Mouse (Mus musculus) Muller cell, postnatal 12 days (primary cell): ENCODE data around the gene Plagl2.
"Not testable (repeated sequence)": the region's sequence is repeated elsewhere in the genome, so short reads cannot be mapped to it uniquely, and the experiment has no call there.

Experiments used
- DNase-seq: peaks from one replicate; pipeline ENCODE4 v3.0.0-alpha.2; 2015; ENCODE audit errors: inconsistent ontology term

Gene Plagl2

DNA sequence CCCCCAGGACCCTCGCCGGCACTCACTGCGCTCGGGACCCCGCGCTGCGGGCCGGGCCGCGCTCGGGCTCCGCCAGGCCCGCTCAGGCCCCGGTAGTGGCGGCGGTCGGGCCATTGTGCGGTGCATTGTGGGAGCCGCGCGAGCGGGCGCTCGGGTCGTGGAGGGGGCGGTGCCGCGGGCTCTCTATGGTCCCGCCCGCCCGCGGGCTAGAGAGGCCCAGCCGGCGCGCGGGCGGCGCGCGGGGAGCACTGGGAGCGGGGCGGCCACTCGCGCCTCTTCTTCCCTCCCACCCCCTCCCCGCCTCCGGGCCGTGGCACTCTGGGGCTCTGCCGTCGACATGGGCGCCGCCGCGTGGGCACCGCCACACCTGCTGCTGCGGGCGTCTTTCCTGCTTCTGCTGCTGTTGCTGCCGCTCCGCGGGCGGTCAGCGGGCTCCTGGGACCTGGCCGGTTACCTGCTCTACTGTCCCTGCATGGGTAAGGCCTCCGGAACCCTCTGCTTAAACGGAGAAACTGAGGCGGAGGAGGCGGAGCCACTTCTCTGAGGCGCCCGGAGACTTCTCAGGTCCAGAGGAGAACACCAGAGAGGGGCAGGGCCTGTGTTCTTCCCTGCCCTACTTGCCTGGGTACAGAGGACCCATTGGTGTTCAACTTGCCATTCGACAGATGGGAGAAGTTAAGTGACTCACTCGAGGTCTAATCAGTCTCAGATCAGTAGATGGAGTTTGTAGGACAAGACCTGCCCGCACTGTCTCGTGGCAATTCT, at the start of gene Plagl2, which contains the start of gene Pofut1:
Plagl2 (minus strand) TSS at position 177 of the 765 bp plus-strand sequence.
Pofut1 (plus strand) TSS at position 284 of the 765 bp plus-strand sequence.
- peak; percentile 97 for DNase-seq

DNA sequence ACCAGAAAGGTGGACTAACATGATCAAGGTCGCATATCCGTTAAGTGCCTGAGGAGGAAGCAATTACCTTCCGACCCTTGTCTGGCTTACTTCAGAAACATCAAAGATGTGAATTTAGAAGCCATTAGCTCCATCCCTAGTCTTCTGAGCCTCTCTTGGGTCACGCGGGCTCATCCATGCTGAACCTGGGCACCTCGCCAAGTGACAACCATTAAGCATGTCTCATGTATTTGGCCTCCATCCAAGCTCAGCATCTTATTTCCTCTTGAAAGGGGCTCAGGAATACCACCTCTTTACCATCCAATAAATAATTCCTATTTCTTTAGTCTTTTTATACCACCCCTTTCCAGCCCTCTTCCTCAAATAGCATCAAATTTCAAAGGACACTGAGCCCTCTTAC, 46.6 kb upstream of the Plagl2 start:
- peak; percentile 32 for DNase-seq

DNA sequence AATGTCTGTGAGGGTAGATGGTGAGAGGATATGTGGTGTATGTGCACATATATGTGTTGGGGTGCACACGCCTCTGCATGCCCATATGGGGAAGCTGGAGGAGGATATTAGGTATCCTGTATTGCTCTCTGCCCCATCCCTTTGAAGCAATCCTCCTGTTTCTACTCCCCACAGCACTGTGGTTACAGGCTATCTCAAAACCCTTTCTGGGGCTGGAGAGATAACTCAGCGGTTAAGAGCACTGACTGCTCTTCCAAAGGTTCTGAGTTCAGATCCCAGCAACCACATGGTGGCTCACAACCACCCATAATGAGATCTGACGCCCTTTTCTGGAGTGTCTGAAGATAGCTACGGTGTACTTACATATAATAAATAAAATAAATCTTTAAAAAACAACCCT, 45.3 kb upstream of the Plagl2 start:
- no peak for DNase-seq

- DNase-seq: no peak
Measured at GRCm38 (mm10) chr2:153283919-153284318, 42.7 kb upstream of the Plagl2 start.

DNA sequence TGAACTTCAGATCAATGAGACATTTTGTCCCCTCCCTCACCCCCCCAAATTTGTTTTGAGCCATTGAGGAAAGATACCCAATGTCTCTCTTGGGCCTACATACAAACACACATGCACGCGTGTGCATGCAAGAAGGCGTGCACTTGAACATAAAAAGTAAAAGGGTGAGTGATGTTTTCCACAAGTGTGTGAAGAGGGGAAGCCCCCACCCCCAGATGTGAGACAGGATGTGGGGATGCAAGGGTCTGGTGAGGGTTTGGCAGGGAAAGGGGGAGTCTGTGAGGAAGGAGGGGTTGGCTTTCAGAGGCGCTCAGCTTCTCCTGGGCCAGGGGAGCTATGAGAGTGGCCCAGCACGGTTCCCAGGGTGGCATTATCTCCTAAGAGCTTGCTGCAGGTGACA, 37.1 kb upstream of the Plagl2 start:
- no peak for DNase-seq

DNA sequence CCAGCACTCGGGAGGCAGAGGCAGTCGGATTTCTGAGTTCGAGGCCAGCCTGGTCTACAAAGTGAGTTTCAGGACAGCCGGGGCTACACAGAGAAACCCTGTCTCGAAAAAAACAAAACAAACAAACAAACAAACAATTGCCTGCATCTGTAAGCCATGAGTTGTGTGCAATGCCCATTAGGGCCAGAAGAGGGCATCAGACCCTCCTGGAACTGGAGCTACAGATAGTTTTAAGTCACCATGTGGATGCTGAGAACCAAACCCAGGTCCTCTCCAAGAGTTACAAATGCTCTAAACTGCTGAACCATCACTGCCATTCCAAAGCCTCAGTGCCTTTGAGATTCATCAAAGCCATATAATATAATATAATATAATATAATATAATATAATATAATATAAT, 35.6 kb upstream of the Plagl2 start:
- not testable (repeated sequence) for DNase-seq

GRCm38 (mm10) chr2:153276440-153276839, 35.2 kb upstream of the Plagl2 start:
- DNase-seq: no peak

DNA sequence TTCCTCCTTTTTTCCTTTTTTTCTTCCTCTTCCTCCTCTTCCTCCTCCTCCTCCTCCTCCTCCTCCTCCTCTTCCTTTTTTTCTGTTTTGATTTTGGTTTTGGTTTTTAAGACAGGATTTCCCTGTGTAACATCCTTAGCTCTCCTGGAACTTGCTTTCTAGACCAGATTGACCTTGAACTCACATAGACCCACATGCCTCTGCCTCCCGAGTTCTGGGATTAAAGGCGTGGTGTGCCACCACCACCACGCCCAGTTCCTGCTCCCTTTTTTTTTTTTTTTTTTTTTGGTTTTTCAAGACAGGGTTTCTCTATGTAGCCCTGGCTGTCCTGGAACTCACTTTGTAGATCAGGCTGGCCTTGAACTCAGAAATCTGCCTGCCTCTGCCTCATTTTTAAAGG, 34.4 kb upstream of the Plagl2 start:
- DNase-seq: not testable (repeated sequence)

DNA sequence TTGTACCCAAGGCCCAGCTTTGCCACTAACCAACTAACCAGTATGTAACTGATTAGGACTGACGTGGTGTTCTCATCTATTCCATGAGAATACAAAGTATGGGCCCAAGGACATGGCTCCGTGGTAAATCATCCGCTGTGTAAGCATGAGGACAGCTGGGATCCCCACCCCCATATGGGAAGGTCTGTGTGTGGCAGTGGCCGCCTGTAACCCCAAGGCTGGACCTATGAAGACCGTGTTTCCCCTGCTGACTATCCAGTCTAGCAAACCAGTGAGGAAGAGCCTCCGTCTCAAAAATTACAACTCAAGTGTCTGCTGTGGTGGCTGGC, 33.7 kb upstream of the Plagl2 start:
- DNase-seq: no peak

DNA sequence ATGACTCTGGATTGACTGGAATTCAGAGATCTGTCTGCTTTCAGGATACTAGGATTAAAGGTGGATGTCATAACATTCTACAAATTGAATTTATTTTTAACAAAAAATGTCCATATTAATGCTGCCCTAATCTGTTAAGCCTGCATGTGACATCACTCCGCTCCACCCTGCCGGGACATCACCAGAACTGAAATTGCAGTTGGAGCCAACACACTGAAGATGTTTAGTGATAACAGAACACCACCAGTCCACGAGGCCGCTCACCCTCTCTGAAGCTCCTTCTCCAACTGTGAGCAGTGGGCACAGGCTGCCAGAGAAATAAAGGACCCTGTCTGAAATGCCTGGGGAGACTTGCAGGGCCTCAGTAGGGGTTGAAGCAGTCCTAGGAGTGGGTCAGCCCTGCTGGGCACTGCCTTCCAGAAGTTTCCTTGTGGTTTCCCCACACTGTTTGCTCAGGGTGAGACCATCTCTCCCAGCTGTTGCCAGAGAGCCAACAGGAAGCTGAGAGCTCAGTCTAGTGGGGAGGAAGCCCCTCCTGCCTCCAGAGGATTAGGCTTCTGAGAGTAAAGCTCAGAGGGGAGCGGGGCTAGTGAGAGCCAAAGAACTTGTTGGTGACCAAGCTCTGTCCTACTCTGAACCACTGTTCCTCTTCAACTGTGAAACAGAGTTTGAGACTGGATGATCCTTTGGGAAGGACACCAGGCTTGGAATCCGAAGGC, 33.1 kb upstream of the Plagl2 start:
- not testable (repeated sequence) for DNase-seq

DNA sequence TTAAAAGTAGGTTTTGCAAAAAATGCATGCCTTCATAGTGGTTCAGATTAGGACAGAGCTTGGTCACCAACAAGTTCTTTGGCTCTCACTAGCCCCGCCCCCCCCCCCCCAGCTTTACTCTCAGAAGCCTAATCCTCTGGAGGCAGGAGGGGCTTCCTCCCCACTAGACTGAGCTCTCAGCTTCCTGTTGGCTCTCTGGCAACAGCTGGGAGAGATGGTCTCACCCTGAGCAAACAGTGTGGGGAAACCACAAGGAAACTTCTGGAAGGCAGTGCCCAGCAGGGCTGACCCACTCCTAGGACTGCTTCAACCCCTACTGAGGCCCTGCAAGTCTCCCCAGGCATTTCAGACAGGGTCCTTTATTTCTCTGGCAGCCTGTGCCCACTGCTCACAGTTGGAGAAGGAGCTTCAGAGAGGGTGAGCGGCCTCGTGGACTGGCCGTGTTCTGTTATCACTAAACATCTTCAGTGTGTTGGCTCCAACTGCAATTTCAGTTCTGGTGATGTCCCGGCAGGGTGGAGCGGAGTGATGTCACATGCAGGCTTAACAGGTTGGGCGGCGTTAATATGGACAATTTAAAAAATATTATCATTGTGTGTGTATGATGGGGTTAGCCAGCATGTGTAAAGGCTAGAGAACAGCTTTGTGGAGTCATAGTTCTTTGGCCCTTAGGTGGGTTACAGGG, 29.1 kb upstream of the Plagl2 start:
- DNase-seq: not testable (repeated sequence)

- no peak for DNase-seq
Measured at GRCm38 (mm10) chr2:153267331-153267730, 26.1 kb upstream of the Plagl2 start.

GRCm38 (mm10) chr2:153263053-153263452, 21.8 kb upstream of the Plagl2 start:
- no peak for DNase-seq

DNA sequence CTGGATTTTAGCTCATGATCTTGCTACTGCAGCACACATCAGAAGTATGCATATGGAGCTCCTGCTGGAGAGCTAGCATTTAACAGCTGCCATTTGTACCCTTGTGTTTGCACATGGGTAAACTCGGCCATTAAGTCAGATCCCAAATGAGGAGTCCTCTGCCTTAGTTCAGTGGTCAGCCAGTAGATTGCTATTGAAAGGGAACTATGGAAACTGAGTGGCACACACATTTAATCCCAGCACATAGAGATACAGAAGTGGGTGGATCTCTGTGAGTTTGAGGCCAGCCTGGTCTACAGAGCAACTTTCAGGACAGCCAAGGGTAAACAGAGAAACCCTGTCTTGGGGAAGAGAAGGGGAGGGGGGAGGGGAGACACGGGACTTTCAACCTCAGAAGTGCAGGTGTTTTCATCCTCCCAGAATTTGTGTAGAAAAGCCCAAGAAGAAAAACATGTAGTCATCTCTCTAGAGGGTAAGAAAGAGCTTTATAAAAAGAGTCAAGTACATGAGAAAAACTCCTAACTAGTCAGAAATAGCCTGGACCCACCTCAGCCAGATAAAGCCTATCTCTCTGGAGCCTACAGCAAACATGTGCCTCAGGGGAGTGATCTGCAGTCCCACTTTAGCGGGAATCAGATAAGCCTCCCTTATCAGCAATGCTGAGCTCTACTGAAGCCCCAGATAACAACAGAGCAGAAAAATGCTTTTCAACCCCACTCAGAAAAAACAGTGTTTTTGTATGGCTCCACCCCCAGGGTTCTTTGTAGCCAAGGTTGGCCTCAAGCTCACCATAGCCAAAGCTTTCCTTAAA, 18.8 kb upstream of the Plagl2 start:
- DNase-seq: no peak

DNA sequence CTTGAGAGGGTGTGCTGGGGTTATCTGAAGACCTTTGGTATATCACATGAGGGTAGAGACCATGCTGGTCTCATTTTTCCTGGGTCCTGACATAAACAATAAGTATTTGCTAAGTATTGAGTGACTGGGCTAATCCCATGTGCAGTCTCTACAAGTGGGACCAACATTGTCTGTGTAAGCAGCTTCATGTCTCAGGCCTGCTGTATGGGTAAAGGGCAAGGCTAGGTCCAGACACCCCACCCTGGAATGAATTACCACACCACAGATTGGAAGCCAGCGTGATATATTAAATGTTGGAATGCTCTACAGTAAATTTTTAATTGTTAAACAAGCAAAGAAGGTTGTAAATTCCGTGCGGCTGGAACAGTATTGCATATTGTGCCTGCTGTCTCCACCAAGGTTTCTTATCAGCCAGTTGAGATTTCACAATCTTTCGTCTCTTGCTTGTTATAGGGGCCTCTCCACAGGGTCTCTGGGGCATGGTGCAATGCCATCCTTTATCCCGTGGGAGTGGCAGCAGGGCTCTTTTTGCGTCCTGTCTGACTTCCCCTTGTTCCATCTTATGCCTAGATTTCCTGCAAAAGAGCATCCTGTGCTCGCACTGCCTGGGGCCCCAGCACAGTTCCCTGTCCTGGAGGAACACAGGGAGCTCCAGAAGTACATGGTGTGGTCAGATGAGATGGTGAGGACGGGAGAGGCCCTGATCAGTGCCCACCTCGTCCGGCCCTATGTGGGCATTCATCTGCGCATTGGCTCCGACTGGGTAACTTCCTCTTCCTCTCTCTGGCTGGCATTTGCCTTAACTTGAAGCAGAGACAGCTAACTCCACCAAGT, 18.0 kb upstream of the Plagl2 start:
- no peak for DNase-seq

DNA sequence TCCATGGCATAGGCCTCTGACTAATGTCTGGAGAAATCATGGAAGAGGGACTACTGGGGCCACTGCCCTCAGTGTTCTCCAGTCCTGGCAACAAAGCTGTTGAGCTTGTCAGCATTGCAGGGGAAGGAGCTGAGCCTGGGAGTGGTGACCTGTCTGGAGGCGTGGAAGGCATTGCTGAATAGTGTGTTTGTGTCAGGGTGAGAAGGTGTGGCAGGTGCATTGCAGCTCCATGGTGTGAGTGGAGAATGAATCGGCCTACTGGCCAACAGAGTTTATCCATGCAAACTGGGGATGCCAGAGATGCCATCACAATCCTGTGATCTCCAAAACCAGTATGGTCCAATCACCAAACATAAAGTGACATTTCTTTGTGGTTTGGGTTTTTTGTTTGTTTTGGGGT, 15.4 kb upstream of the Plagl2 start:
- peak; percentile 55 for DNase-seq

DNA sequence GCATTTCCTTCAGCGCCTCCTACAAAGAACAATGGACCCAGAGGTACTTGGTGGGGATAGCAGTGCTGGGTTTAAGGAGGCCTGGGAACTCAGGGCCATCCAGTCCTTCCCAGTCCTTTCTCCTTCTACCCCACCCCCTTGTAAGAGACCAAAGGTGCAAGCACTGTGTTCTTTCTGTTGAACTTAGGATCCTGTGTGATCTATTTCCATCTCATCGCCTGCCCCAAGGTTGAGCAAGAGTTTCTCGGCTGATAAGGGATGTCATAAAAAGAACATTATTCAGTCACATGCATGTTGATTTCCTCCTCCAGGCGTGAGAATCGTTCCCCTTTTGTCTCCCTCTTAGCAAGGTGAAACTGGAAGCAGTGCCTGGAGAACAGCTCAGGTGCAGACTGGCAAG, 8.5 kb upstream of the Plagl2 start:
- no peak for DNase-seq

- DNase-seq: peak; percentile 40
Measured at GRCm38 (mm10) chr2:153242156-153242555, 930 bp upstream of the Plagl2 start.

- peak; percentile 20 for DNase-seq
Measured at GRCm38 (mm10) chr2:153240701-153241235, 458 bp downstream of the Plagl2 start.

GRCm38 (mm10) chr2:153239860-153240480, 1.3 kb downstream of the Plagl2 start:
- peak; percentile 56 for DNase-seq
